Mouse (Mus musculus) limb, embryonic 12.5 days (tissue): Measurements from ENCODE around the gene Dpm2. TPM values are rescaled to one million over a fixed set of nuclear protein-coding genes. Genes with fewer than 3 reads are reported as not detected.
A peak's percentile ranks its signal among the peaks of the same experiment; 100 is the strongest.

ENCODE experiments used
- ATAC-seq: fragments of 200-750 bp; cut with Nextera tagmentation; 2 replicates; pipeline ENCODE4 v1.8.0; 2017; ENCODE audit warnings: low read depth, moderate TSS enrichment; ENCODE audit not compliant: insufficient number of reproducible peaks, insufficient read depth, low FRiP score, low TSS enrichment
- H3K27ac ChIP-seq: fragments of 300-500 bp; sonication (generic); 2 replicates; pipeline ENCODE4 v1.5.1; 2016; ENCODE audit warnings: mild to moderate bottlenecking, moderate library complexity
- H3K27me3 ChIP-seq: fragments of 300-500 bp; sonication (generic); 2 replicates; pipeline ENCODE4 v1.6.1; 2016; ENCODE audit warnings: mild to moderate bottlenecking, moderate library complexity
- H3K36me3 ChIP-seq: fragments of 300-500 bp; sonication (generic); 2 replicates; pipeline ENCODE4 v1.6.1; 2016; ENCODE audit warnings: mild to moderate bottlenecking, moderate library complexity
- H3K4me1 ChIP-seq: fragments of 300-500 bp; sonication (generic); replicated peaks from 2 replicates; pipeline ENCODE4 v1.6.1; 2016
- H3K4me2 ChIP-seq: fragments of 300-500 bp; sonication (generic); 2 replicates; pipeline ENCODE4 v1.6.1; 2016; ENCODE audit warnings: mild to moderate bottlenecking, moderate library complexity
- H3K4me3 ChIP-seq: fragments of 300-500 bp; sonication (generic); replicated peaks from 2 replicates; pipeline ENCODE4 v1.5.1; 2016; ENCODE audit warnings: mild to moderate bottlenecking
- H3K9ac ChIP-seq: fragments of 300-500 bp; sonication (generic); replicated peaks from 2 replicates; pipeline ENCODE4 v1.6.1; 2016; ENCODE audit warnings: mild to moderate bottlenecking, moderate library complexity
- H3K9me3 ChIP-seq: fragments of 300-500 bp; sonication (generic); 2 replicates; pipeline ENCODE4 v1.6.1; 2016; ENCODE audit warnings: mild to moderate bottlenecking, moderate library complexity
- WGBS: fragments of 180-500 bp; shearing (Covaris S2); methylation state at CpG from one replicate; pipeline ENCODE4 v1.1.7; 2016; 5-methylcytosine and 5-hydroxymethylcytosine counted together
- polyA plus RNA-seq: library from polyadenylated mRNA; unstranded; fragments of >200 nt; fragmentation: Nextera tagmentation; extraction: Ambion mirVana; gene quantifications from 2 replicates; pipeline ENCODE4 v1.2.1, GENCODE M21; 2016

Gene Dpm2
- polyA plus RNA-seq, 1 experiment from 2014 or later = 99.7 TPM

DNA sequence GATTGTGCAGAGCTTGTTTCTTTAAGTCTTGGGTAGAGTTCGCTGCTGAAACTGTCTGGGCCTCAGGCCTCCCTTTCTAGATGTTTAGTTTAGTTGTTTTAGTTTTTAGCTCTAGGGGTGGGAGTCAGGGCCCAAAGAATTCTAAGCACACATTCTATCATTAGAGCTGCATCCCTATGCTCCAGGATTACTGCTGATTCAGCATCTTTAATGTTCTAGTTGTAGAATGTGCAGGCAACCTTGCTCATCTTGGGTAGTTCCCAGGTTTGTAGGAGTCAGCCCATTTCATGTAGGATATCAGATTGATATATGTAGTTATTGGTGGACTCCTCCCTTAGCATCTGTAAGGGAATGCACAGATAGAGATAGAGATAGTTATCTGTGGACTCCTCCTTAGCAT is 46.5 kb downstream of the Dpm2 start:
- no peak overlapping the region for H3K27ac ChIP-seq
- no peaks in the 10 kb centered on the region; the same call in 1 of the 2 replicates for H3K9me3 ChIP-seq
- no peak overlapping the region for H3K4me3 ChIP-seq
- H3K4me2 ChIP-seq = no peak overlapping the region
- WGBS = 91% methylated on average over 1 of the region's 1 CpGs
- peaks cover 42% of the 10 kb centered on the region for H3K4me1 ChIP-seq
- no peaks in the 10 kb centered on the region for H3K27me3 ChIP-seq
- H3K9ac ChIP-seq = no peak overlapping the region
- ATAC-seq = no peak
- H3K36me3 ChIP-seq = peaks cover 63% of the 10 kb centered on the region

DNA sequence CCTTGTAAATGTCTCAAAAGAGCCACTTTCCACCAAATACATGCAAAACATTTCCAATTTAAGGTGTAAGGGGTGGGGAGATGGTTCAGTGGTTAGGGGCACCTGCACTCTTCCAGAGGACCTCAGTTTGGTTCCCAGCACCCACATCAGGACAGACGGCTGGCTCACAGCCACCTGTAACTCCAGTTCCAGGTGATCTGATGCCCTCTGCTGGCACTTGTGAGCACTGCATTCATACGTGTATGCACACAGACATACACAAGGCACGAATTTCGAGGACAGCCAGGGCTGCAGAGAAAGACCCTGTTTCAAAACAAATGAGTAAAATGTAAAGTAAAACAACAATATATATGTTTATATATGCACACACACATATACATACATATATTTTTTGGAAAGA is 46.9 kb downstream of the Dpm2 start:
- H3K27ac ChIP-seq = no peak overlapping the region
- ATAC-seq = no peak
- peaks cover 58% of the 10 kb centered on the region for H3K36me3 ChIP-seq

DNA sequence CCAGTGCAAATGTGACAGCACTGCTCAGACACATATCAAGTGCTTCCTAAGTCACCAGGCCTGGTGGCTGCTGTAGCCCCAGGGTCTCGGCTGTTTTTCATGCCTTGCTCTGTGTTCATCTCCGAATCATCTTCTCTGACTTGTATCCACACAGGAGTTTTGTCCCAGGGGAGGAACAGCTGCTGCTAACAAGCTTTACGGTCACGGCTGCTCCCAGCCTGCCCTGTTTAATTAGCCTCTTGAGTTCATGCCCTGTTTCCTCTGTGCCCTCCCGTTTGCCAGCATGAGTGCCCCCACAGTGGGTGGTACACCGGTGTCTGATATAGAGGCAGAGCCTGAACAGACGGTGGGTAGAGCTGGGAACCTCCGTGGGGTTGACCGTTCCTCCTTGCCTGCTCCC is 47.4 kb downstream of the Dpm2 start:
- no peak overlapping the region for H3K4me3 ChIP-seq
- H3K4me1 ChIP-seq = peaks cover 44% of the 10 kb centered on the region
- peaks cover 54% of the 10 kb centered on the region for H3K36me3 ChIP-seq
- H3K27me3 ChIP-seq = no peaks in the 10 kb centered on the region
- H3K4me2 ChIP-seq = no peak overlapping the region
- no peak overlapping the region for H3K27ac ChIP-seq
- H3K9ac ChIP-seq = no peak overlapping the region
- no peaks in the 10 kb centered on the region; the same call in 1 of the 2 replicates for H3K9me3 ChIP-seq
- no peak for ATAC-seq
- 75% methylated on average over 9 of the region's 9 CpGs for WGBS

More for the DNA sequence above, 46.9 kb downstream of the Dpm2 start:
- Histone ChIP-seq H3K9ac (no peak overlapping the region), H3K27me3 (no peaks in the 10 kb centered on the region), H3K4me1 (peaks cover 44% of the 10 kb centered on the region), H3K4me2 (no peak overlapping the region), H3K9me3 (no peaks in the 10 kb centered on the region; the same call in 1 of the 2 replicates), H3K4me3 (no peak overlapping the region)
- 94% methylated on average over 4 of the region's 4 CpGs for WGBS

DNA sequence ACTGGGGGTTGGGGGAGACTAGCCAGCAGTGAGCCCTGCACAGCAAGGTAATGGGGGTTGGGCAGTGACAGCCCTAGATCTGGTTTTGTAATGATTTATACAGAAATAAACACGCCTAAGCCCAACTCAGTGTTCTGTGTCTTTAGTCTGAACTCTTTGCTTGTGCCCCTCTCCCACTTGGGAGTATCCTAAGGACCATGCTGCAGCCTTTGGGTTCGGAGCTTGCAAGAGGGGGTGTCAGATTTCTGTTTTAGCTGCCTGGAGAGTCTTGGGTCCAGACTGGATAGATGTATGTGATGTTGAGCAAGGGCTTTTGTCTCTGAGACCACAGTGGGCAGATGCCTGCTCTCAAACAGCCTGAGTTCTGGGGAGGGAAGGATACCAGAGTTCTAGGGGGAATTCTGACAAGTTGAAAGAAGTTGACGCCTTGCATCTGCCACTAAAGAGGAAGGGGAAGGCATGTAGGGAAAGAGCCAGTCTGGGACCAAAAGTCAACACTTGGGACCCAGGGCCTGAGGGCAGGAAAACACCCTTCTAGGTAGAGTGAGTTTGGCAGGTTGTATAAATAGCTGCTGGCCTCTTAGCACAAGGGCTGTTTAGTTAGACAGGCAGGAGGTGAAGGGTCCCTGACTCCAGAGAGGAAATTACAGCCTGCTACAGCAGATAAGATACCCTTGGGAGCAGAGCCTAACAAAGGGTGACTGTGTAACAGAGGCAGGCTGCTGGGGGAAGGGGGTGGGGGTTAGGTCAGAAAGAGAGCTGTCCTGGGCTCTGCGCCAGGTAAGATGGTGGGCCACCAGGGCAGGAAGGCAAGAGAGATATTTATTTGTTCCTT is 50.2 kb downstream of the Dpm2 start:
- no peak overlapping the region for H3K4me3 ChIP-seq
- WGBS = 19% methylated on average over 4 of the region's 4 CpGs

DNA sequence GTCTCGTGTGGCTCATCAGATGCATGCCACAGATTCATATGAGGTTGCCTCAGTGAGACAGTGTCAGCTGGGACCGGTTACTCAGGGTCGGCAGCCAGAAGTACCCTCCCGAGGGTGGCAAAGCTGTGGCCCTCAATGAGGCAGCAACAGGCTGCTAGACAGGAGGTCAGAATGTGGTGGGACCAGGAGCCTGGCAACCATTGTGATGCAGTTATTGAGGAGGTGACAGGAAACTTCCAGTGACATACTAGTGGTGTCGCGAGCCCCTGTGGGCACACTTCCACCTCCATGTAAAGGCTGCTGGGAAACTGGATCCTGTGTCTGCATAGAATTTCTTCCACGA is 50.8 kb downstream of the Dpm2 start, which contains the start of gene Ak1:
Ak1 (plus strand) TSS at position 242 of the 343 bp plus-strand sequence.
- H3K27me3 ChIP-seq = no peaks in the 10 kb centered on the region
- H3K4me2 ChIP-seq = peak within 1 kb of the TSS; percentile 38
- H3K9ac ChIP-seq = no peak within 1 kb of the TSS; the same call in 1 of the 2 replicates
- no peak within 1 kb of the TSS for H3K4me3 ChIP-seq
- H3K4me1 ChIP-seq = peaks cover 71% of the 10 kb centered on the region
- H3K9me3 ChIP-seq = no peaks in the 10 kb centered on the region; the same call in 1 of the 2 replicates
- ATAC-seq = no peak
- H3K36me3 ChIP-seq = peaks cover 27% of the 10 kb centered on the region
- 31% methylated on average over 7 of the region's 7 CpGs for WGBS
- H3K27ac ChIP-seq = peak within 1 kb of the TSS; percentile 95

More for the DNA sequence above, 50.2 kb downstream of the Dpm2 start:
- Histone ChIP-seq H3K9ac (no peak overlapping the region; the same call in 1 of the 2 replicates), H3K9me3 (no peaks in the 10 kb centered on the region; the same call in 1 of the 2 replicates), H3K27me3 (no peaks in the 10 kb centered on the region), H3K4me2 (peak overlapping the region; percentile 38), H3K27ac (peak overlapping the region; percentile 95), H3K4me1 (peaks cover 65% of the 10 kb centered on the region), H3K36me3 (peaks cover 31% of the 10 kb centered on the region)
- ATAC-seq = peak; percentile 64

Other genes with a start within 250 kb of the Dpm2 start
- 55.4 and 62.1 TPM in 2 replicates for gene Ciz1, start 218.5 kb upstream of the Dpm2 start, polyA plus RNA-seq
- 38.8 and 46.8 TPM in 2 replicates for gene Dnm1, start 217.5 kb upstream of the Dpm2 start, polyA plus RNA-seq
- 44.3 and 45.8 TPM in 2 replicates for gene 1110008P14Rik, start 188.9 kb upstream of the Dpm2 start, polyA plus RNA-seq
- gene Lcn2, start 182.6 kb upstream of the Dpm2 start, polyA plus RNA-seq = 0.95 TPM in 1 of 2 replicates, not detected in the other
- gene Ptges2, start 175.0 kb upstream of the Dpm2 start, polyA plus RNA-seq = 32.2 and 36.7 TPM in 2 replicates
- 5.1 and 5.6 TPM in 2 replicates for gene Naif1, start 120.4 kb upstream of the Dpm2 start, polyA plus RNA-seq
- gene Slc25a25, start 119.4 kb upstream of the Dpm2 start, polyA plus RNA-seq = 26.0 and 28.3 TPM in 2 replicates
- 12.3 and 16.0 TPM in 2 replicates for gene Fam102a, start 35.5 kb upstream of the Dpm2 start, polyA plus RNA-seq
- 3.9 and 5.4 TPM in 2 replicates for gene Pip5kl1, start 3.9 kb downstream of the Dpm2 start, polyA plus RNA-seq
- 0.55 TPM in 1 of 2 replicates, not detected in the other for gene 9430097D07Rik, start 4.8 kb downstream of the Dpm2 start, polyA plus RNA-seq
- 29.8 and 29.9 TPM in 2 replicates for gene St6galnac4, start 16.2 kb downstream of the Dpm2 start, polyA plus RNA-seq
- gene St6galnac6, start 28.9 kb downstream of the Dpm2 start, polyA plus RNA-seq = 23.4 and 23.7 TPM in 2 replicates
- 34.3 and 34.4 TPM in 2 replicates for gene Ak1, start 50.9 kb downstream of the Dpm2 start, polyA plus RNA-seq
- 24.7 and 25.7 TPM in 2 replicates for gene Eng, start 75.7 kb downstream of the Dpm2 start, polyA plus RNA-seq
- gene Fpgs, start 133.3 kb downstream of the Dpm2 start, polyA plus RNA-seq = 31.0 and 32.9 TPM in 2 replicates
- gene Cdk9, start 142.2 kb downstream of the Dpm2 start, polyA plus RNA-seq = 129 and 136 TPM in 2 replicates
- 17.0 and 17.1 TPM in 2 replicates for gene Sh2d3c, start 150.2 kb downstream of the Dpm2 start, polyA plus RNA-seq
- gene 6330409D20Rik, start 170.2 kb downstream of the Dpm2 start, polyA plus RNA-seq = not detected in 2 replicates
- 58.8 and 62.7 TPM in 2 replicates for gene Tor2a, start 186.4 kb downstream of the Dpm2 start, polyA plus RNA-seq
- 0.28 and 0.35 TPM in 2 replicates for gene Ttc16, start 204.8 kb downstream of the Dpm2 start, polyA plus RNA-seq
- 3.8 and 4.2 TPM in 2 replicates for gene Ptrh1, start 204.9 kb downstream of the Dpm2 start, polyA plus RNA-seq
- 0.35 and 1.2 TPM in 2 replicates for gene Cfap157, start 213.6 kb downstream of the Dpm2 start, polyA plus RNA-seq